Mouse (Mus musculus): ENCODE data around the gene Adcy1. TPM values are rescaled to one million over a fixed set of nuclear protein-coding genes. Genes with fewer than 3 reads are reported as not detected.

Gene Adcy1
- total and polyA plus RNA-seq, 3 experiments: 0.03 to 0.38 TPM; not detected in 1

DNA sequence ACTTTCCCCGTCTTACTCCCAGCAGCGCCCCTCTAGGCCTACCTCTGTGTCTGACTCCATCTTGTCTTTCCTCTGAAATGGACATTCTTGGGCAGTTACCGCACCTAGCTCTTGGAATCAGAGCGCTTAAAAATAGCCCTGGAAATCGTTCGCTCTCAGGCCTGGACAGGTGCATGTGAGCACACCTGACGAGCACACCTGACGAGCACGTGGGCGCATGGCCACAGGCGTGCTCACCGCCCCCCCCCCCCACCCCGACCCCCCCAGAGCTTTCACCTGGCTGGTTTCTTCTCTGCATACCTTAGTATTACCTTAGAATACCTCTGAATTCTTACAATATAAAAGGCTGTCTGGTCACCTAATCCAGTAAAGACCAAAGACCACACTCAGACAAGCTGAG is 125.2 kb downstream of the Adcy1 start, which contains the start of gene Gm11985:
Gm11985 (minus strand) TSS at position 101 of the 400 bp plus-strand sequence.
- no peaks in the 10 kb centered on the region for H3K4me1 ChIP-seq (ENCODE audit: control insufficient read depth in 1 of 2, insufficient read depth in 2 of 2)
- dilution Hi-C loops (cut with MboI; ENCODE audit: extremely low pct_ligation_motif_present, extremely low pct_unique_long_range_greater_than_20kb, low sequenced_read_pairs): no loop called here
- no peak for TF ChIP-seq IRF4 (IDR thresholded peaks at IDR 0.05; ENCODE audit: low read depth, low read length)
- TF ChIP-seq RCOR1 (conservative IDR thresholded peaks at IDR 0.05; ENCODE audit: low read depth, low read length): no peak
- TF ChIP-seq MAX (IDR thresholded peaks at IDR 0.05; ENCODE audit: low read length): no peak
- no peak for TF ChIP-seq TBP (conservative IDR thresholded peaks at IDR 0.05; ENCODE audit: low read depth, low read length)
- no peak for TF ChIP-seq GABPA (IDR thresholded peaks at IDR 0.05; ENCODE audit: insufficient replicate concordance, low read depth, low read length)
- TF ChIP-seq CTCF (conservative IDR thresholded peaks at IDR 0.05 in 1 of 2, IDR thresholded peaks at IDR 0.05 in 1 of 2; ENCODE audit: low read depth in 2 of 2, low read length in 2 of 2): no peak
- no peak for TF ChIP-seq MYC (IDR thresholded peaks at IDR 0.05; ENCODE audit: low read depth, low read length)
- TF ChIP-seq NRF1 (IDR thresholded peaks at IDR 0.05; ENCODE audit: low read depth, low read length): no peak
- no peak for TF ChIP-seq ZNF384 (IDR thresholded peaks at IDR 0.05; ENCODE audit: low read depth, low read length)
- TF ChIP-seq UBTF (IDR thresholded peaks at IDR 0.05; ENCODE audit: low read depth, low read length): no peak
- no peak for TF ChIP-seq MAZ (IDR thresholded peaks at IDR 0.05; ENCODE audit: low read depth, low read length)
- TF ChIP-seq SMC3 (IDR thresholded peaks at IDR 0.05; ENCODE audit: low read depth, low read length): no peak
- no peak for TF ChIP-seq RAD21 (IDR thresholded peaks at IDR 0.05; ENCODE audit: low read depth, low read length)
- TF ChIP-seq MAFK (IDR thresholded peaks at IDR 0.05; ENCODE audit: insufficient replicate concordance, low read length): no peak
- no peak for TF ChIP-seq JUN (IDR thresholded peaks at IDR 0.05; ENCODE audit: insufficient read depth, low read depth, low read length)
- TF ChIP-seq ZMIZ1 (IDR thresholded peaks at IDR 0.05; ENCODE audit: low read depth, low read length): no peak
- TF ChIP-seq USF2 (conservative IDR thresholded peaks at IDR 0.05; ENCODE audit: low read depth, low read length): no peak
- no peak for TF ChIP-seq USF1 (IDR thresholded peaks at IDR 0.05; ENCODE audit: low read depth, low read length)
- no peak for TF ChIP-seq BHLHE40 (IDR thresholded peaks at IDR 0.05; ENCODE audit: low read depth, low read length)
- TF ChIP-seq POLR2A (IDR thresholded peaks at IDR 0.05; ENCODE audit: low read depth, low read length): no peak
- H3K79me2 ChIP-seq (replicated peaks; ENCODE audit: control insufficient read depth, extremely low read depth, insufficient read depth, poor library complexity, severe bottlenecking): no peaks in the 10 kb centered on the region
- no peak within 1 kb of the TSS for H3K9ac ChIP-seq (ENCODE audit: insufficient read depth, low read depth)
- in situ Hi-C loops (cut with MboI; ENCODE audit: low pct_ligation_motif_present, low pct_unique_long_range_greater_than_20kb, low sequenced_read_pairs): no loop called here
- H3K4me2 ChIP-seq (ENCODE audit: insufficient read depth, low read depth, poor library complexity, severe bottlenecking): no peak within 1 kb of the TSS
- no peak within 1 kb of the TSS for H3K27ac ChIP-seq (ENCODE audit: insufficient read depth, low read depth)
- no peak within 1 kb of the TSS for H3K4me3 ChIP-seq (replicated peaks in 1 of 3; ENCODE audit: low read depth in 2 of 3, low read length in 2 of 3, poor library complexity in 1 of 3)
- no peak for DNase-seq (ENCODE audit: extremely low read depth)
- no peaks in the 10 kb centered on the region for H3K36me3 ChIP-seq (replicated peaks in 1 of 2; ENCODE audit: control insufficient read depth in 1 of 2, insufficient read depth in 1 of 2, low read length in 1 of 2)
- peaks cover 24% of the 10 kb centered on the region for H3K27me3 ChIP-seq (replicated peaks)
- peaks cover 45% of the 10 kb centered on the region for H3K9me3 ChIP-seq (replicated peaks; ENCODE audit: low read length)

DNA sequence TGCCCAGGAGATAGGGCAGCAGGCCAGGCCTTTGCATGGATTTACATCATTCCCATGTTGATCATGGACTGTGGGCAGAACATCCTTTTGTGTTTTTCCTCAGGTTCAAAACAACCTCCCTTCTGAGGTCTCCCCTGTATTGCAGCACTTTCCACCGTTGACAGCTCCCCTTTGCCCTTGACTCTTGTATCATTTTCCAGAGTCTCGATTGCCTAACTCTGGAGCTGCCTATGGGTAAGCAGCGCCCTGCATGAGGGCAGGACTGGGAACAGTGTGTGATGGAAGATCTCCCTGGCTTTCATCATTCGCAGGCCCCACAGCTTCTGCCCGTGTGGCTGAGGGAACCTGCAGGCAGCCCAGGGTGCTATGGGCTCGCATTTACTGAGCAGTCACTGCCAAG is 129.4 kb downstream of the Adcy1 start:
- no peak overlapping the region for H3K9ac ChIP-seq (ENCODE audit: insufficient read depth, low read depth)
- no peak for DNase-seq (ENCODE audit: extremely low read depth)
- dilution Hi-C loops (cut with MboI; ENCODE audit: extremely low pct_ligation_motif_present, extremely low pct_unique_long_range_greater_than_20kb, low sequenced_read_pairs): no loop called here
- peaks cover 10% of the 10 kb centered on the region for H3K27me3 ChIP-seq (replicated peaks)
- H3K4me3 ChIP-seq (replicated peaks in 1 of 3; ENCODE audit: low read depth in 2 of 3, low read length in 2 of 3, poor library complexity in 1 of 3): no peak overlapping the region
- TF ChIP-seq EP300 (IDR thresholded peaks at IDR 0.05; ENCODE audit: low read length): no peak
- TF ChIP-seq NRF1 (IDR thresholded peaks at IDR 0.05; ENCODE audit: low read depth, low read length): no peak
- TF ChIP-seq BHLHE40 (IDR thresholded peaks at IDR 0.05; ENCODE audit: low read depth, low read length): no peak
- TF ChIP-seq CTCF (conservative IDR thresholded peaks at IDR 0.05 in 1 of 2, IDR thresholded peaks at IDR 0.05 in 1 of 2; ENCODE audit: low read depth in 2 of 2, low read length in 2 of 2): no peak
- TF ChIP-seq TCF12 (IDR thresholded peaks at IDR 0.05; ENCODE audit: low read depth, low read length): no peak
- TF ChIP-seq ZMIZ1 (IDR thresholded peaks at IDR 0.05; ENCODE audit: low read depth, low read length): no peak
- no peak for TF ChIP-seq GABPA (IDR thresholded peaks at IDR 0.05; ENCODE audit: insufficient replicate concordance, low read depth, low read length)
- TF ChIP-seq MXI1 (IDR thresholded peaks at IDR 0.05; ENCODE audit: low read depth, low read length): no peak
- no peak for TF ChIP-seq USF1 (IDR thresholded peaks at IDR 0.05; ENCODE audit: low read depth, low read length)
- no peak for TF ChIP-seq CHD2 (IDR thresholded peaks at IDR 0.05; ENCODE audit: low read length)
- TF ChIP-seq MEF2A (IDR thresholded peaks at IDR 0.05; ENCODE audit: borderline replicate concordance, low read depth, low read length): no peak
- no peak for TF ChIP-seq HCFC1 (IDR thresholded peaks at IDR 0.05; ENCODE audit: low read depth, low read length)
- TF ChIP-seq UBTF (IDR thresholded peaks at IDR 0.05; ENCODE audit: low read depth, low read length): no peak
- no peak for TF ChIP-seq POLR2A (IDR thresholded peaks at IDR 0.05; ENCODE audit: low read depth, low read length)
- no peak for TF ChIP-seq E2F4 (IDR thresholded peaks at IDR 0.05; ENCODE audit: insufficient replicate concordance, low read depth, low read length)
- in situ Hi-C loops (cut with MboI; ENCODE audit: low pct_ligation_motif_present, low pct_unique_long_range_greater_than_20kb, low sequenced_read_pairs): no loop called here
- H3K4me1 ChIP-seq (ENCODE audit: control insufficient read depth in 1 of 2, insufficient read depth in 2 of 2): no peaks in the 10 kb centered on the region
- H3K27ac ChIP-seq (ENCODE audit: insufficient read depth, low read depth): no peak overlapping the region
- H3K9me3 ChIP-seq (replicated peaks; ENCODE audit: low read length): peaks cover 56% of the 10 kb centered on the region
- H3K79me2 ChIP-seq (replicated peaks; ENCODE audit: control insufficient read depth, extremely low read depth, insufficient read depth, poor library complexity, severe bottlenecking): no peaks in the 10 kb centered on the region
- no peak overlapping the region for H3K4me2 ChIP-seq (ENCODE audit: insufficient read depth, low read depth, poor library complexity, severe bottlenecking)
- H3K36me3 ChIP-seq (replicated peaks in 1 of 2; ENCODE audit: control insufficient read depth in 1 of 2, insufficient read depth in 1 of 2, low read length in 1 of 2): no peaks in the 10 kb centered on the region
